ENCODE assay signal across 9 mouse cellular contexts in genomic region chr8:9051699-9052098, GRCm38 (mm10).
DNase-seq lines count a peak whose midpoint lies in the region; ATAC-seq and TF ChIP-seq lines count a peak whose summit lies in the region.
"Had no signal": no experiment of that assay in that cellular context is flagged by ENCODE, and none has a peak within 500 bp of the region (broad histone marks: within the 10 kb centered on the region; RNA-seq: fewer than 3 reads in every experiment).

No protein-coding gene starts in this region.

- H3K36me3 ChIP-seq in forebrain, embryonic 14.5 days (ENCODE audit: control insufficient read depth, insufficient read depth, low read length), result no peaks in the 10 kb centered on the region
- H3K36me3 ChIP-seq in forebrain, embryonic 12.5 days (replicated peaks), result no peaks in the 10 kb centered on the region
- no peaks in the 10 kb centered on the region for H3K36me3 ChIP-seq in heart, embryonic 16.5 days (ENCODE audit: control insufficient read depth, insufficient read depth)
- no peaks in the 10 kb centered on the region for H3K36me3 ChIP-seq in lung, embryonic 14.5 days (ENCODE audit: insufficient read depth)
- no peaks in the 10 kb centered on the region for H3K36me3 ChIP-seq in liver, postnatal 0 days (replicated peaks; ENCODE audit: insufficient read depth, low read length)
- H3K36me3 ChIP-seq: liver, embryonic 15.5 days had no signal

- no peaks in the 10 kb centered on the region for H3K27me3 ChIP-seq in forebrain, embryonic 14.5 days (replicated peaks; ENCODE audit: control insufficient read depth, insufficient read depth, low read length)
- no peaks in the 10 kb centered on the region for H3K27me3 ChIP-seq in forebrain, embryonic 12.5 days
- H3K27me3 ChIP-seq in heart, embryonic 16.5 days (ENCODE audit: control insufficient read depth, insufficient read depth, low read length), result no peaks in the 10 kb centered on the region
- H3K27me3 ChIP-seq in lung, embryonic 14.5 days (ENCODE audit: insufficient read depth, low read length), result no peaks in the 10 kb centered on the region
- no peaks in the 10 kb centered on the region for H3K27me3 ChIP-seq in liver, postnatal 0 days (ENCODE audit: insufficient read depth, low read length)
- H3K27me3 ChIP-seq: liver, embryonic 15.5 days had no signal

- no peak overlapping the region for H3K9ac ChIP-seq in forebrain, embryonic 14.5 days (ENCODE audit: low read length)
- no peak overlapping the region for H3K9ac ChIP-seq in forebrain, embryonic 12.5 days
- no peak overlapping the region for H3K9ac ChIP-seq in heart, embryonic 16.5 days (ENCODE audit: low read length)
- no peak overlapping the region for H3K9ac ChIP-seq in lung, embryonic 14.5 days
- H3K9ac ChIP-seq in liver, postnatal 0 days (replicated peaks), result no peak overlapping the region
- H3K9ac ChIP-seq: liver, embryonic 15.5 days had no signal

- no peaks in the 10 kb centered on the region for H3K9me3 ChIP-seq in forebrain, embryonic 14.5 days (replicated peaks; ENCODE audit: control insufficient read depth, low read length)
- H3K9me3 ChIP-seq in forebrain, embryonic 12.5 days, result no peaks in the 10 kb centered on the region
- no peaks in the 10 kb centered on the region for H3K9me3 ChIP-seq in heart, embryonic 16.5 days (replicated peaks; ENCODE audit: control insufficient read depth, low read length)
- no peaks in the 10 kb centered on the region for H3K9me3 ChIP-seq in lung, embryonic 14.5 days (ENCODE audit: low read depth, low read length)
- H3K9me3 ChIP-seq in liver, postnatal 0 days (ENCODE audit: low read length), result no peaks in the 10 kb centered on the region
- H3K9me3 ChIP-seq: liver, embryonic 15.5 days had no signal

- WGBS in forebrain, embryonic 14.5 days, result 77% methylated on average over 10 of the region's 10 CpGs
- WGBS in forebrain, embryonic 12.5 days, result 82% methylated on average over 10 of the region's 10 CpGs
- 30% methylated on average over 10 of the region's 10 CpGs for WGBS in heart, embryonic 16.5 days
- 24% methylated on average over 10 of the region's 10 CpGs for WGBS in lung, embryonic 14.5 days
- 71% methylated on average over 10 of the region's 10 CpGs for WGBS in liver, postnatal 0 days (ENCODE audit: insufficient replicate concordance)

- ATAC-seq in forebrain, embryonic 14.5 days, result no peak
- no peak for ATAC-seq in forebrain, embryonic 12.5 days (ENCODE audit: low FRiP score)
- no peak for ATAC-seq in heart, embryonic 16.5 days (replicated peaks; ENCODE audit: extremely low read depth, insufficient read depth, low FRiP score)
- ATAC-seq in lung, embryonic 14.5 days (ENCODE audit: insufficient read depth), result peak; percentile 92
- ATAC-seq in megakaryocyte progenitor cell, adult 5-6 weeks (replicated peaks; ENCODE audit: poor library complexity), result no peak
- no peak for ATAC-seq in liver, postnatal 0 days

- no peak for TF ChIP-seq EP300 in liver, postnatal 0 days (IDR thresholded peaks at IDR 0.05; ENCODE audit: low read depth)

- H3K4me3 ChIP-seq in forebrain, embryonic 14.5 days (ENCODE audit: low read depth, low read length), result no peak overlapping the region
- H3K4me3 ChIP-seq in forebrain, embryonic 12.5 days (replicated peaks), result no peak overlapping the region
- no peak overlapping the region for H3K4me3 ChIP-seq in heart, embryonic 16.5 days (ENCODE audit: low read length)
- no peak overlapping the region for H3K4me3 ChIP-seq in lung, embryonic 14.5 days (ENCODE audit: low read depth, low read length)
- H3K4me3 ChIP-seq in liver, postnatal 0 days (ENCODE audit: low read depth, low read length), result no peak overlapping the region
- H3K4me3 ChIP-seq: liver, embryonic 15.5 days had no signal

- no peak overlapping the region for H3K4me2 ChIP-seq in forebrain, embryonic 14.5 days (ENCODE audit: low read length)
- no peak overlapping the region for H3K4me2 ChIP-seq in forebrain, embryonic 12.5 days
- peak overlapping the region; percentile 42 for H3K4me2 ChIP-seq in heart, embryonic 16.5 days (ENCODE audit: low read depth, low read length)
- peak overlapping the region; percentile 18 for H3K4me2 ChIP-seq in lung, embryonic 14.5 days
- H3K4me2 ChIP-seq in liver, postnatal 0 days (ENCODE audit: low read depth, low read length), result no peak overlapping the region
- H3K4me2 ChIP-seq: liver, embryonic 15.5 days had no signal

- no peak for TF ChIP-seq POLR2A in brain, embryonic 14.5 days (IDR thresholded peaks at IDR 0.05; ENCODE audit: borderline replicate concordance, extremely low read depth, insufficient read depth, insufficient read length, poor library complexity, severe bottlenecking)

- DNase-seq in forebrain, embryonic 14.5 days (ENCODE audit: low spot score), result peak; percentile 42
- peak; percentile 57 for DNase-seq in brain, embryonic 14.5 days (ENCODE audit: low read depth)
- DNase-seq in lung, embryonic 14.5 days, result peak; percentile 91
- DNase-seq in urinary bladder, postnatal 4 days (ENCODE audit: low spot score in 2 of 2), result peak; percentile 70 to 73
- no peak for DNase-seq in liver, postnatal 0 days

- TF ChIP-seq CTCF in brain, embryonic 14.5 days (IDR thresholded peaks at IDR 0.05; ENCODE audit: borderline replicate concordance, extremely low read depth, insufficient read depth, insufficient read length), result no peak
- TF ChIP-seq CTCF in lung, embryonic 14.5 days (IDR thresholded peaks at IDR 0.05; ENCODE audit: low read depth), result 0 out of 2 replicates have a peak, but pooled peaks have one; percentile 0
- TF ChIP-seq CTCF in liver, postnatal 0 days (IDR thresholded peaks at IDR 0.05; ENCODE audit: low read depth), result no peak

- H3K4me1 ChIP-seq in forebrain, embryonic 14.5 days (ENCODE audit: control insufficient read depth, insufficient read depth, low read length), result no peaks in the 10 kb centered on the region
- peaks cover 2% of the 10 kb centered on the region; the same call in 1 of the 2 replicates for H3K4me1 ChIP-seq in forebrain, embryonic 12.5 days
- peaks cover 4% of the 10 kb centered on the region; the same call in 1 of the 2 replicates for H3K4me1 ChIP-seq in heart, embryonic 16.5 days (ENCODE audit: control insufficient read depth, insufficient read depth, low read length)
- H3K4me1 ChIP-seq in lung, embryonic 14.5 days (ENCODE audit: insufficient read depth), result peaks cover 14% of the 10 kb centered on the region; the same call in 1 of the 2 replicates
- no peaks in the 10 kb centered on the region for H3K4me1 ChIP-seq in liver, postnatal 0 days (ENCODE audit: insufficient read depth)
- H3K4me1 ChIP-seq: liver, embryonic 15.5 days had no signal

- no peak overlapping the region for H3K27ac ChIP-seq in forebrain, embryonic 14.5 days (ENCODE audit: low read depth, low read length)
- H3K27ac ChIP-seq in forebrain, embryonic 12.5 days, result no peak overlapping the region
- H3K27ac ChIP-seq in heart, embryonic 16.5 days (ENCODE audit: low read length), result no peak overlapping the region
- no peak overlapping the region for H3K27ac ChIP-seq in lung, embryonic 14.5 days (ENCODE audit: low read depth)
- H3K27ac ChIP-seq in liver, postnatal 0 days (ENCODE audit: low read depth), result no peak overlapping the region
- H3K27ac ChIP-seq: liver, embryonic 15.5 days had no signal

Comparison
In these comparisons a context has a peak if more than half of its experiments do, and no peak if none do; other contexts are left out.
1. H3K4me2 ChIP-seq: peak in heart, embryonic 16.5 days (single experiment) and lung, embryonic 14.5 days (single experiment); none in forebrain, embryonic 14.5 days (single experiment), forebrain, embryonic 12.5 days (single experiment) and liver, postnatal 0 days (single experiment).